In genomic region chr10:22745922-22746321, GRCm38 (mm10) we compare ENCODE assay signal across 20 mouse cellular contexts. TPM values are rescaled to one million over a fixed set of nuclear protein-coding genes. Genes with fewer than 3 reads are reported as not detected.
DNase-seq lines count a peak whose midpoint lies in the region; ATAC-seq lines count a peak whose summit lies in the region.
"Had no signal": no experiment of that assay in that cellular context is flagged by ENCODE, and none has a peak within 500 bp of the region (broad histone marks: within the 10 kb centered on the region; RNA-seq: fewer than 3 reads in every experiment).

No protein-coding gene starts in this region.

- peaks cover 15% of the 10 kb centered on the region for H3K4me1 ChIP-seq in hindbrain, embryonic 13.5 days (replicated peaks)
- H3K4me1 ChIP-seq in hindbrain, embryonic 11.5 days (replicated peaks; ENCODE audit: control insufficient read depth, insufficient read depth, low read length): no peaks in the 10 kb centered on the region
- H3K4me1 ChIP-seq in forebrain, embryonic 12.5 days: peaks cover 5% of the 10 kb centered on the region; the same call in 1 of the 2 replicates
- H3K4me1 ChIP-seq in forebrain, embryonic 14.5 days (ENCODE audit: control insufficient read depth, insufficient read depth, low read length): peaks cover 12% of the 10 kb centered on the region
- no peaks in the 10 kb centered on the region; the same call in 1 of the 2 replicates for H3K4me1 ChIP-seq in midbrain, embryonic 15.5 days
- H3K4me1 ChIP-seq: embryonic facial prominence, embryonic 10.5 days; liver, embryonic 15.5 days had no signal

- no peak for DNase-seq in hindbrain, embryonic 11.5 days (ENCODE audit: low spot score)
- peak; percentile 34 for DNase-seq in forebrain, embryonic 14.5 days (ENCODE audit: low spot score)
- no peak for DNase-seq in urinary bladder, postnatal 36 days (ENCODE audit: low spot score in 2 of 2)
- DNase-seq in right cerebral cortex, postnatal 25 days: no peak
- DNase-seq: gastrocnemius, postnatal 36 days; kidney, adult 8-10 months; kidney, postnatal 25 days; lung, postnatal 10 days; right cerebral cortex, adult 18-20 months; spleen, adult 18-20 months had no signal

- H3K27ac ChIP-seq in hindbrain, embryonic 13.5 days: peak overlapping the region; percentile 82
- no peak overlapping the region for H3K27ac ChIP-seq in hindbrain, embryonic 11.5 days (ENCODE audit: low read depth, low read length)
- H3K27ac ChIP-seq in forebrain, embryonic 12.5 days: peak overlapping the region; percentile 63; the same call in 1 of the 2 replicates
- peak overlapping the region; percentile 65 for H3K27ac ChIP-seq in forebrain, embryonic 14.5 days (ENCODE audit: low read depth, low read length)
- H3K27ac ChIP-seq in midbrain, embryonic 15.5 days: peak overlapping the region; percentile 52
- H3K27ac ChIP-seq: embryonic facial prominence, embryonic 10.5 days; liver, embryonic 15.5 days; stomach, embryonic 15.5 days had no signal

- ATAC-seq in hindbrain, embryonic 13.5 days (ENCODE audit: low FRiP score): peak; percentile 50
- no peak for ATAC-seq in hindbrain, embryonic 11.5 days (ENCODE audit: low FRiP score)
- ATAC-seq in forebrain, embryonic 12.5 days (ENCODE audit: low FRiP score): peak; percentile 17; the same call in 1 of the 2 replicates
- peak; percentile 36 for ATAC-seq in forebrain, embryonic 14.5 days
- ATAC-seq in midbrain, embryonic 15.5 days (replicated peaks): peak; percentile 32
- ATAC-seq: CD4-positive, CD25-positive, alpha-beta regulatory T cell, adult 4 months had no signal

- H3K4me3 ChIP-seq in hindbrain, embryonic 13.5 days: no peak overlapping the region
- no peak overlapping the region for H3K4me3 ChIP-seq in hindbrain, embryonic 11.5 days (ENCODE audit: low read depth, low read length)
- no peak overlapping the region for H3K4me3 ChIP-seq in forebrain, embryonic 12.5 days (replicated peaks)
- H3K4me3 ChIP-seq in forebrain, embryonic 14.5 days (ENCODE audit: low read depth, low read length): no peak overlapping the region
- no peak overlapping the region for H3K4me3 ChIP-seq in midbrain, embryonic 15.5 days
- H3K4me3 ChIP-seq: embryonic facial prominence, embryonic 10.5 days; liver, embryonic 15.5 days; megakaryocyte, embryonic 14.5 days; myocyte; stomach, embryonic 15.5 days had no signal

- WGBS in hindbrain, embryonic 13.5 days: 62% methylated on average over 7 of the region's 7 CpGs
- 76% methylated on average over 7 of the region's 7 CpGs for WGBS in hindbrain, embryonic 11.5 days
- WGBS in forebrain, embryonic 12.5 days: 79% methylated on average over 7 of the region's 7 CpGs
- WGBS in forebrain, embryonic 14.5 days: 45% methylated on average over 7 of the region's 7 CpGs
- 62% methylated on average over 7 of the region's 7 CpGs for WGBS in midbrain, embryonic 15.5 days

- no peaks in the 10 kb centered on the region for H3K9me3 ChIP-seq in hindbrain, embryonic 13.5 days
- no peaks in the 10 kb centered on the region for H3K9me3 ChIP-seq in hindbrain, embryonic 11.5 days (ENCODE audit: control insufficient read depth, low read length)
- no peaks in the 10 kb centered on the region for H3K9me3 ChIP-seq in forebrain, embryonic 12.5 days
- no peaks in the 10 kb centered on the region for H3K9me3 ChIP-seq in forebrain, embryonic 14.5 days (replicated peaks; ENCODE audit: control insufficient read depth, low read length)
- H3K9me3 ChIP-seq in midbrain, embryonic 15.5 days: no peaks in the 10 kb centered on the region
- H3K9me3 ChIP-seq: embryonic facial prominence, embryonic 10.5 days; G1E; liver, embryonic 15.5 days; megakaryocyte, embryonic 14.5 days; stomach, embryonic 15.5 days had no signal

- no peak overlapping the region for H3K4me2 ChIP-seq in hindbrain, embryonic 13.5 days
- no peak overlapping the region for H3K4me2 ChIP-seq in hindbrain, embryonic 11.5 days (replicated peaks; ENCODE audit: low read depth, low read length)
- H3K4me2 ChIP-seq in forebrain, embryonic 12.5 days: no peak overlapping the region
- no peak overlapping the region for H3K4me2 ChIP-seq in forebrain, embryonic 14.5 days (ENCODE audit: low read length)
- H3K4me2 ChIP-seq in midbrain, embryonic 15.5 days: no peak overlapping the region
- H3K4me2 ChIP-seq: liver, embryonic 15.5 days; stomach, embryonic 15.5 days had no signal

- no peaks in the 10 kb centered on the region for H3K36me3 ChIP-seq in hindbrain, embryonic 13.5 days
- no peaks in the 10 kb centered on the region for H3K36me3 ChIP-seq in hindbrain, embryonic 11.5 days (ENCODE audit: control insufficient read depth, insufficient read depth, low read length)
- no peaks in the 10 kb centered on the region for H3K36me3 ChIP-seq in forebrain, embryonic 12.5 days (replicated peaks)
- H3K36me3 ChIP-seq in forebrain, embryonic 14.5 days (ENCODE audit: control insufficient read depth, insufficient read depth, low read length): no peaks in the 10 kb centered on the region
- no peaks in the 10 kb centered on the region for H3K36me3 ChIP-seq in midbrain, embryonic 15.5 days (replicated peaks)
- H3K36me3 ChIP-seq: embryonic facial prominence, embryonic 10.5 days; G1E; liver, embryonic 15.5 days; stomach, embryonic 15.5 days had no signal

- no peak overlapping the region for H3K9ac ChIP-seq in hindbrain, embryonic 13.5 days
- no peak overlapping the region for H3K9ac ChIP-seq in hindbrain, embryonic 11.5 days (ENCODE audit: low read depth, low read length)
- H3K9ac ChIP-seq in forebrain, embryonic 12.5 days: no peak overlapping the region
- H3K9ac ChIP-seq in forebrain, embryonic 14.5 days (ENCODE audit: low read length): no peak overlapping the region
- H3K9ac ChIP-seq in midbrain, embryonic 15.5 days: no peak overlapping the region
- H3K9ac ChIP-seq: liver, embryonic 15.5 days; stomach, embryonic 15.5 days had no signal

- H3K27me3 ChIP-seq in hindbrain, embryonic 13.5 days: no peaks in the 10 kb centered on the region
- H3K27me3 ChIP-seq in hindbrain, embryonic 11.5 days (ENCODE audit: control insufficient read depth, insufficient read depth, low read length): no peaks in the 10 kb centered on the region
- no peaks in the 10 kb centered on the region for H3K27me3 ChIP-seq in forebrain, embryonic 12.5 days
- H3K27me3 ChIP-seq in forebrain, embryonic 14.5 days (replicated peaks; ENCODE audit: control insufficient read depth, insufficient read depth, low read length): no peaks in the 10 kb centered on the region
- H3K27me3 ChIP-seq in midbrain, embryonic 15.5 days (replicated peaks): no peaks in the 10 kb centered on the region
- H3K27me3 ChIP-seq: liver, embryonic 15.5 days; stomach, embryonic 15.5 days had no signal

RNA-seq across cellular contexts. Expression of gene Tbpl1, which starts 14.2 kb away (rescaled TPM):
- 115 and 117 TPM in 2 replicates for polyA plus RNA-seq in hindbrain, embryonic 13.5 days (2015; fragmentation: Nextera tagmentation; extraction: Ambion mirVana)
- polyA plus RNA-seq in hindbrain, embryonic 11.5 days (2014; fragmentation: Nextera tagmentation; extraction: Ambion mirVana): 125 and 128 TPM in 2 replicates
- polyA plus RNA-seq in forebrain, embryonic 12.5 days (2016; fragmentation: Nextera tagmentation; extraction: Ambion mirVana): 118 and 122 TPM in 2 replicates
- polyA plus RNA-seq in forebrain, embryonic 14.5 days (2014; fragmentation: Nextera tagmentation; extraction: Ambion mirVana): 108 and 121 TPM in 2 replicates
- 86.4 and 91.0 TPM in 2 replicates for polyA plus RNA-seq in midbrain, embryonic 15.5 days (2015; fragmentation: Nextera tagmentation; extraction: Ambion mirVana)
